Mouse (Mus musculus): Measurements from ENCODE around the gene Foxred1.

DNA sequence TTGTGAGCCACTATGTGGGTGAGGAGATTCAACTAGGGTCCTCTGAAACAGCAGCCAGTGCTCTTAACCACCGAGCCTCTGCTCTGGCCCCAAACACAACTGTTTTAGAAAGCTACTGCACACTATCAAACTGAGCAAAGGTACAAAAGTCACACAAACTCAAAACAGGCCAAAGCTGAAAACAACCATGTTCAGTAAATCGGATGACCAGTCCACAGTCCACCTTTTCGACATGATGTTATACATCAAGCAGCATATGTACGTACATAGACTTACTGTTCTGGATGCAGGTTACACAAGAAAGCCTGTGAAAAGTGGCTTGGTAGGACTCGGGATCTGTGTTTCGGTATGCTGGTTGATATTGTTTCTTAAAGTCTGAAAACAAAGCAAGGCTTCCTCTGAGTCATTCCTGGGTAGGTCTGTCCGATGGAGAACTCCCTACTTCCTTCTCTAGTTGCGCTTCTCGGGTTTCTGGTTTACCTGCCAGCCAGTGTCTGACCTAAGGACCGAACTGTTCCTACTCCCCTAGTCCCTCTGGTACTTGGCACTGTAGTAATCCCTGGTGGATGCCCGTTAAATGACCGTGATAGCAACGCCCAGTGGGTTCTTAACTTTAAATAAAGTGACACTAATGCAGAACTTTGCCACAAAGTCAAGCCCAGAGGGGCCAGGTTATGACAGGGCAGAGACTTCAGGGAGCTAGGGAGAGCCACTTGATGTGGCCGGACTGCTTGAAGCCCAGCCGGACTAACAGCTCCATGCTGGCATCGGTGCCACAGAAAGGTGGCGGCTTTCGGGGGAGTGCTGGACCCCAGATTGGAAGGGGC, 11.7 kb downstream of the Foxred1 start:
- no peak for TF ChIP-seq CTCF (conservative IDR thresholded peaks at IDR 0.05; ENCODE audit: insufficient read depth, insufficient read length, low read depth, low read length)
- no peak for TF ChIP-seq POLR2A (IDR thresholded peaks at IDR 0.05; ENCODE audit: low read depth, low read length)

All from kidney, adult 2 months (tissue).